In genomic region chr5:151086425-151087202, GRCm38 (mm10) we compare ENCODE assay signal across 15 mouse cellular contexts.
DNase-seq lines count a peak whose midpoint lies in the region; ATAC-seq lines count a peak whose summit lies in the region.
"Had no signal": no experiment of that assay in that cellular context is flagged by ENCODE, and none has a peak within 500 bp of the region (broad histone marks: within the 10 kb centered on the region; RNA-seq: fewer than 3 reads in every experiment).

No protein-coding gene starts in this region.

- no peaks in the 10 kb centered on the region for H3K9me3 ChIP-seq in heart, embryonic 12.5 days (replicated peaks)
- H3K9me3 ChIP-seq: embryonic facial prominence, embryonic 12.5 days; forebrain, embryonic 12.5 days; liver, embryonic 12.5 days; neural tube, embryonic 12.5 days had no signal

- no peaks in the 10 kb centered on the region for H3K36me3 ChIP-seq in heart, embryonic 12.5 days
- H3K36me3 ChIP-seq: embryonic facial prominence, embryonic 12.5 days; forebrain, embryonic 12.5 days; liver, embryonic 12.5 days; neural tube, embryonic 12.5 days had no signal

- no peak overlapping the region for H3K27ac ChIP-seq in heart, embryonic 12.5 days (ENCODE audit: poor library complexity, severe bottlenecking)
- H3K27ac ChIP-seq: embryonic facial prominence, embryonic 12.5 days; forebrain, embryonic 12.5 days; liver, embryonic 12.5 days; neural tube, embryonic 12.5 days had no signal

- H3K4me3 ChIP-seq in heart, embryonic 12.5 days, result no peak overlapping the region
- H3K4me3 ChIP-seq: embryonic facial prominence, embryonic 12.5 days; forebrain, embryonic 12.5 days; liver, embryonic 12.5 days; neural tube, embryonic 12.5 days had no signal

- no peaks in the 10 kb centered on the region for H3K27me3 ChIP-seq in heart, embryonic 12.5 days (replicated peaks)
- H3K27me3 ChIP-seq: embryonic facial prominence, embryonic 12.5 days; forebrain, embryonic 12.5 days; liver, embryonic 12.5 days; neural tube, embryonic 12.5 days had no signal

- no peak for ATAC-seq in heart, embryonic 12.5 days (ENCODE audit: insufficient number of reproducible peaks, low FRiP score)
- peak; percentile 67 for ATAC-seq in common myeloid progenitor, adult 5-6 weeks (replicated peaks; ENCODE audit: low read depth, poor library complexity, severe bottlenecking)
- ATAC-seq in monocyte, adult 5-6 weeks (replicated peaks; ENCODE audit: insufficient number of reproducible peaks, low FRiP score, low TSS enrichment, poor library complexity, severe bottlenecking), result no peak
- ATAC-seq: activated CD4-positive, CD25-positive, alpha-beta regulatory T cell, adult 4 months; hindbrain, embryonic 16.5 days; liver, embryonic 12.5 days had no signal

- H3K4me2 ChIP-seq in heart, embryonic 12.5 days, result no peak overlapping the region
- H3K4me2 ChIP-seq: embryonic facial prominence, embryonic 12.5 days; forebrain, embryonic 12.5 days; liver, embryonic 12.5 days; neural tube, embryonic 12.5 days had no signal

- H3K4me1 ChIP-seq in heart, embryonic 12.5 days (replicated peaks), result 0 out of 2 replicates have a peak, but pooled peaks cover 13% of the 10 kb centered on the region
- H3K4me1 ChIP-seq: forebrain, embryonic 12.5 days; neural tube, embryonic 12.5 days had no signal

- H3K9ac ChIP-seq in heart, embryonic 12.5 days, result no peak overlapping the region
- H3K9ac ChIP-seq: embryonic facial prominence, embryonic 12.5 days; forebrain, embryonic 12.5 days; liver, embryonic 12.5 days; neural tube, embryonic 12.5 days had no signal

- DNase-seq in heart, adult 8-10 months (ENCODE audit: low spot score), result peak; percentile 45
- DNase-seq in kidney, adult 9 months, result peak; percentile 43
- peak; percentile 44 for DNase-seq in skeletal muscle tissue, adult 2 months (ENCODE audit: low read depth, low spot score)
- DNase-seq in right cerebral cortex, postnatal 36 days (ENCODE audit: low spot score in 2 of 2), result no peak
- DNase-seq: midbrain, embryonic 14.5 days; thymus, adult 18-20 months had no signal

- 57% methylated on average over 9 of the region's 9 CpGs for WGBS in heart, embryonic 12.5 days

Comparison
In these comparisons a context has a peak if more than half of its experiments do, and no peak if none do; other contexts are left out.
1. DNase-seq: peak in heart, adult 8-10 months (single experiment), kidney, adult 9 months (single experiment) and skeletal muscle tissue, adult 2 months (single experiment); none in right cerebral cortex, postnatal 36 days (0 of 2).